Mouse (Mus musculus) gastrocnemius, postnatal 4 days (tissue): Measurements from ENCODE around the gene Spem2. TPM values are rescaled to one million over a fixed set of nuclear protein-coding genes. Genes with fewer than 3 reads are reported as not detected.

Source experiments
- total RNA-seq, 2 experiments: library from RNA; stranded (reverse); gene quantifications; 2 replicates each; pipeline ENCODE4 v1.2.3; 2021

Gene Spem2
- total RNA-seq, 2 experiments from 2014 or later, result not detected

Other genes starting within 250 kb of the Spem2 start
- gene Wrap53, start 238.2 kb downstream of the Spem2 start, total RNA-seq, result 1 to 10 TPM; 6.8 to 7.9 TPM
- gene Trp53, start 238.1 kb downstream of the Spem2 start, total RNA-seq, result 10 to 100 TPM; 51.1 to 51.9 TPM
- gene Atp1b2, start 212.5 kb downstream of the Spem2 start, total RNA-seq, result 100 to 1,000 TPM; 227 to 249 TPM
- not detected for gene Shbg, start 200.6 kb downstream of the Spem2 start, total RNA-seq
- 1 to 10 TPM; 7.8 to 8.8 TPM for gene Sat2, start 196.4 kb downstream of the Spem2 start, total RNA-seq
- 10 to 100 TPM; 90.3 to 94.0 TPM for gene Fxr2, start 185.5 kb downstream of the Spem2 start, total RNA-seq
- gene Sox15, start 163.2 kb downstream of the Spem2 start, total RNA-seq, result not detected
- gene Mpdu1, start 155.8 kb downstream of the Spem2 start, total RNA-seq, result 10 to 100 TPM; 31.6 to 33.0 TPM
- gene Cd68, start 152.3 kb downstream of the Spem2 start, total RNA-seq, result 10 to 100 TPM; 13.1 to 14.0 TPM
- 100 to 1,000 TPM; 295 to 317 TPM for gene Eif4a1, start 146.0 kb downstream of the Spem2 start, total RNA-seq
- 10 to 100 TPM; 43.5 to 45.9 TPM for gene Senp3, start 136.4 kb downstream of the Spem2 start, total RNA-seq
- gene Tnfsf13, start 132.7 kb downstream of the Spem2 start, total RNA-seq, result 1 to 10 TPM; 1.0 to 2.9 TPM
- 10 to 100 TPM; 22.3 to 22.9 TPM for gene Tnfsf12, start 122.6 kb downstream of the Spem2 start, total RNA-seq
- gene Tnfsfm13, start 122.4 kb downstream of the Spem2 start, total RNA-seq, result 1 to 10 TPM; 4.3 to 4.6 TPM
- gene Polr2a, start 59.8 kb downstream of the Spem2 start, total RNA-seq, result 10 to 100 TPM; 66.4 to 72.2 TPM
- under 1 TPM in 1 of 2 experiments, not detected in 1; 0.25 TPM for gene Slc35g3, start 56.5 kb downstream of the Spem2 start, total RNA-seq
- 10 to 100 TPM; 26.7 to 30.5 TPM for gene Zbtb4, start 52.6 kb downstream of the Spem2 start, total RNA-seq
- gene Chrnb1, start 22.5 kb downstream of the Spem2 start, total RNA-seq, result 100 to 1,000 TPM in 1 of 2 experiments, 10 to 100 TPM in 1; 95.1 to 110 TPM
- 10 to 100 TPM; 10.1 to 13.8 TPM for gene Fgf11, start 16.6 kb downstream of the Spem2 start, total RNA-seq
- not detected for gene Tmem102, start 12.8 kb downstream of the Spem2 start, total RNA-seq
- not detected for gene Gm39566, start 3.2 kb downstream of the Spem2 start, total RNA-seq
- under 1 TPM in 1 of 2 experiments, not detected in 1; 0.34 TPM for gene Spem1, start 3.7 kb upstream of the Spem2 start, total RNA-seq
- gene Nlgn2, start 19.3 kb upstream of the Spem2 start, total RNA-seq, result 10 to 100 TPM; 22.3 to 23.2 TPM
- gene Tmem256, start 20.0 kb upstream of the Spem2 start, total RNA-seq, result 100 to 1,000 TPM in 1 of 2 experiments, 10 to 100 TPM in 1; 97.5 to 141 TPM
- 10 to 100 TPM; 39.3 to 41.4 TPM for gene Plscr3, start 27.9 kb upstream of the Spem2 start, total RNA-seq
- gene Tnk1, start 40.3 kb upstream of the Spem2 start, total RNA-seq, result under 1 TPM in 1 of 2 experiments, not detected in 1; 0.13 TPM
- gene Tmem95, start 59.6 kb upstream of the Spem2 start, total RNA-seq, result not detected
- 1 to 10 TPM; 3.5 to 4.7 TPM for gene Kctd11, start 62.9 kb upstream of the Spem2 start, total RNA-seq
- 1 to 10 TPM in 1 of 2 experiments, under 1 TPM in 1; 0.65 to 1.1 TPM for gene Acap1, start 77.1 kb upstream of the Spem2 start, total RNA-seq
- gene 2810408A11Rik, start 82.5 kb upstream of the Spem2 start, total RNA-seq, result 1 to 10 TPM; 3.2 to 4.1 TPM
- 10 to 100 TPM; 32.3 to 36.9 TPM for gene Neurl4, start 82.6 kb upstream of the Spem2 start, total RNA-seq
- gene Gps2, start 95.4 kb upstream of the Spem2 start, total RNA-seq, result 10 to 100 TPM; 35.9 to 44.5 TPM
- gene Eif5a, start 103.5 kb upstream of the Spem2 start, total RNA-seq, result 100 to 1,000 TPM; 565 to 571 TPM
- gene Ybx2, start 117.3 kb upstream of the Spem2 start, total RNA-seq, result 1 to 10 TPM; 5.1 to 6.4 TPM
- gene Slc2a4, start 129.7 kb upstream of the Spem2 start, total RNA-seq, result 100 to 1,000 TPM; 111 to 142 TPM
- under 1 TPM in 1 of 2 experiments, not detected in 1; 0.34 TPM for gene Cldn7, start 146.3 kb upstream of the Spem2 start, total RNA-seq
- gene Ctdnep1, start 162.7 kb upstream of the Spem2 start, total RNA-seq, result 100 to 1,000 TPM; 204 to 229 TPM
- gene Elp5, start 164.1 kb upstream of the Spem2 start, total RNA-seq, result 10 to 100 TPM; 61.9 to 63.7 TPM
- gene Gabarap, start 172.7 kb upstream of the Spem2 start, total RNA-seq, result 100 to 1,000 TPM; 234 to 246 TPM
- gene Phf23, start 177.3 kb upstream of the Spem2 start, total RNA-seq, result 10 to 100 TPM; 31.5 to 34.7 TPM
- gene Dvl2, start 182.1 kb upstream of the Spem2 start, total RNA-seq, result 10 to 100 TPM; 19.1 to 22.8 TPM
- 100 to 1,000 TPM; 233 to 241 TPM for gene Acadvl, start 196.9 kb upstream of the Spem2 start, total RNA-seq
- 10 to 100 TPM; 23.9 to 33.8 TPM for gene Dlg4, start 198.5 kb upstream of the Spem2 start, total RNA-seq
- under 1 TPM in 1 of 2 experiments, not detected in 1; 0.62 TPM for gene Asgr1, start 235.6 kb upstream of the Spem2 start, total RNA-seq